Mouse (Mus musculus) CH12.LX (cell line): Measurements from ENCODE around the gene Mdfic.

ENCODE experiments used
- CTCF ChIP-seq, 2 experiments: IDR thresholded peaks in 1 of 2; conservative IDR thresholded peaks in 1 of 2; 2 replicates each; pipeline ENCODE4 v1.5.1; 2011 to 2012; ENCODE audit warnings: low read depth in 2 of 2, low read length in 2 of 2, improper control_type of control experiment in 1 of 2, inconsistent platforms in 1 of 2, mild to moderate bottlenecking in 1 of 2, moderate library complexity in 1 of 2
- ELF1 ChIP-seq: IDR thresholded peaks from 2 replicates; pipeline ENCODE4 v1.6.1; 2014; ENCODE audit warnings: low read depth, mild to moderate bottlenecking, inconsistent platforms, low read length, improper control_type of control experiment
- EP300 ChIP-seq: IDR thresholded peaks from 2 replicates; pipeline ENCODE4 v1.6.1; 2011; ENCODE audit warnings: low read length, improper control_type of control experiment
- JUN ChIP-seq: IDR thresholded peaks from 2 replicates; pipeline ENCODE4 v1.6.1; 2011; ENCODE audit warnings: low read depth, mild to moderate bottlenecking, low read length, improper control_type of control experiment, moderate library complexity; ENCODE audit not compliant: insufficient read depth
- NELFE ChIP-seq: IDR thresholded peaks from 2 replicates; pipeline ENCODE4 v1.6.1; 2011; ENCODE audit warnings: low read depth, low read length, improper control_type of control experiment
- POLR2A ChIP-seq: IDR thresholded peaks from 2 replicates; pipeline ENCODE4 v1.6.1; 2011; ENCODE audit warnings: low read depth, mild to moderate bottlenecking, improper control_type of control experiment, low read length
- POLR2AphosphoS2 ChIP-seq: IDR thresholded peaks from 2 replicates; pipeline ENCODE4 v1.6.1; 2011; ENCODE audit warnings: low read depth, low read length, improper control_type of control experiment
- RCOR1 ChIP-seq: conservative IDR thresholded peaks from 2 replicates; pipeline ENCODE4 v1.6.1; 2012; ENCODE audit warnings: low read depth, mild to moderate bottlenecking, inconsistent platforms, low read length, improper control_type of control experiment
- TCF12 ChIP-seq: IDR thresholded peaks from 2 replicates; pipeline ENCODE4 v1.6.1; 2014; ENCODE audit warnings: low read depth, mild to moderate bottlenecking, inconsistent platforms, low read length, improper control_type of control experiment
- USF1 ChIP-seq: IDR thresholded peaks from 2 replicates; pipeline ENCODE4 v1.6.1; 2014; ENCODE audit warnings: low read depth, mild to moderate bottlenecking, inconsistent platforms, low read length, improper control_type of control experiment

DNA sequence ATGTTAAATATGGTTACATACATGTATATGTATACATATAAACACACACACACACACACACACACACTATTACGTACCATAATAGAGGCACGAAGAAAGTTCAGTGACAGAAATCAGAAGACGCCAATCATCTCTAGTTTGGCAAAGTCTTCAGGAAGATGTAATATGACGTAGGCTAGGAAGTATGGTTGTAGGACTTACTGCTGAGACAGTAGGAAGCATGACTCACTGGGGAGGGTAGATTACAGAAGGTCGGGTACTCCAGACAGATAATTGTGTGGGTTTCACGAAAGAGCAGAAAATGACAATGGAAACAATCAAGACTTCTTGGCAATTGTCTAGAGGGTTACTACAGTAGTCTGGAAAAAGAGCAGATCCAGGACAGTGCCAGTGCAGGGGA is 6.0 kb downstream of the Mdfic start:
- TF ChIP-seq NELFE (no peak), ELF1 (no peak), RCOR1 (no peak), EP300 (no peak), USF1 (no peak), TCF12 (no peak), POLR2AphosphoS2 (no peak), CTCF (conservative IDR thresholded peaks at IDR 0.05 in 1 of 2, IDR thresholded peaks at IDR 0.05 in 1 of 2; ENCODE audit: low read depth in 2 of 2, low read length in 2 of 2) (no peak), JUN (no peak), POLR2A (no peak)
